Mouse (Mus musculus) ovary, adult 18-20 months (tissue): ENCODE data around the gene Elmo3.
A peak's percentile ranks its signal among the peaks of the same experiment; 100 is the strongest.

Source experiments
- DNase-seq: peaks from one replicate; pipeline ENCODE4 v3.0.0; 2022; ENCODE audit warnings: low spot score, mixed read lengths

The Elmo3 gene

GRCm38 (mm10) chr8:105330325-105330724 is 24.9 kb downstream of the Elmo3 start:
- no peak for DNase-seq

GRCm38 (mm10) chr8:105331469-105331868 is 26.1 kb downstream of the Elmo3 start:
- no peak for DNase-seq

DNA sequence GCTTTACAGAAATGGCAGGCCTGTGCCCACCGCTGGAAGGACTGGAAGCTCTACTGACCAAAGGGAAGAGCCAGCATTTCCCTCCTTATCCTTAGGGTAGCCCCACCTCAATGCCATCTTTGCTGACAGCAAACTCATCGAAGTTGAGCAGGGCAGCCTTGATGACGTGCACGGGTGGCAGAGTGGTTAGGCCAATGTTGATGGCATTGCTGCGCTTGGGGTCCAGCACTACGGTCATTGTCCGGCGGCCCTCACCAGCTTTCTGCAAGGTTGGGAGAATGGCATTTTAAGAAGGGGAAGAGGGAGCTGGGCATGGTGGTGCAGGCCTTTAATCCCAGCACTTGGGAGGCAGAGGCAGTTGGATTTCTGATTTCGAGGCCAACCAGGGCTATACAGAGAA is 26.5 kb downstream of the Elmo3 start:
- DNase-seq, result no peak

GRCm38 (mm10) chr8:105332523-105332922 is 27.1 kb downstream of the Elmo3 start:
- no peak for DNase-seq

GRCm38 (mm10) chr8:105336373-105337130 is 31.2 kb downstream of the Elmo3 start:
- DNase-seq, result no peak

- DNase-seq, result no peak
Observed at GRCm38 (mm10) chr8:105338992-105339391, 33.6 kb downstream of the Elmo3 start.

DNA sequence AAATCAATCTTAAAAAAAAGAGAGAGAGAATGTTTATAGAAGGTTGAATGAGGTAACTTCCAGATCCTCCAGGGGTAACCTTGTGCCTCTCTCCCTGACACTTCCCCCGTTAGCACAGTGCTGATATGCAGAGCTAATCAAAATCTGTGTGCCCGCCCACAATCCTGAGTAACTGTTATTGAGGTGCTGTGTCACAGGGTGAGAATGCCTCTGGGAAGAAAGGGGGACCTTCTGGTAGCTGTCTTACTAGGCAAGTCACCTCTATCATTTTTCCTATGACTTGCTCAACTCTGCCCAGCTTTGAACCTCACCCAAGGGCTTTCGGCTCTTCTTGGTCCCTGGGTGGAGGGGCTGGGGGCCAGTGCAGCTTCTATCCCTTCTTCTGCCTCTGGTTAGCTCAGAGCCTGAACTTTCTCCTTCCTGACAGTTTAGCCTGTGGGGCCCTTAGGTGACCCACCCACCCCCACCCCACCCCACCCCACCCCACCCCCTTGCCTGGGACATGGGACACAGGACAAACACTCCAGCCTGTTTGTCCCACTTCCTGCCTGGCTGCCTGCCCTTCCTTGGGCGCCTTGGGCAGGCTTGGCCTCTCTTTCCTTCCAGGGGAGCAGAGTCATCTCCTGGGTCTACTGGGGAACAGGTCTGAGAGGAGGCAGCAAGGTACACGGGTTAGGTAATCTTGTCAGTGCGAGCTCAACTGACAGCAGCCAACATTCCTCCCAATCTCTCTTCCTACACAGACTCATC is 34.7 kb downstream of the Elmo3 start:
- no peak for DNase-seq

- DNase-seq, result no peak
Observed at GRCm38 (mm10) chr8:105341399-105341798, 36.0 kb downstream of the Elmo3 start.

DNA sequence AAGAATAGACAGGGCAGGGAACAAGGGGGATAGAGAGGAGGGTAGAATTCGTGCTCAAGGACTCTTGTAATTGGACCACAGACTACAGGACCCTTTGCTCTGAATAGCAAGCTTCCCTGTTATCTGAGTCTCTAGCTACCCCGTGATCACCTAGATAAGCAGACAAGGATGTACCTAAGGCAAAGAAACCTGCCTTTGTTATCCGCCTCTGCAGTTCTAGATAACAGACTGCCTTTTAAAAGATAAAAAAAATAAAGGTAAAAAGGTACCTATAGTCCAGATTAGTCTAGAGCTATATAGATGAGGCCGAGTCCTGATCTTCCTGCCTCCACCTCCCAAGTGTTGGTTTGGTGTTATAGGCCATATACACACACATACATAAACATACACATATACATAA is 37.4 kb downstream of the Elmo3 start:
- DNase-seq, result no peak

GRCm38 (mm10) chr8:105343791-105344574 is 38.6 kb downstream of the Elmo3 start:
- DNase-seq, result no peak

GRCm38 (mm10) chr8:105345061-105345975 is 39.9 kb downstream of the Elmo3 start:
- no peak for DNase-seq

DNA sequence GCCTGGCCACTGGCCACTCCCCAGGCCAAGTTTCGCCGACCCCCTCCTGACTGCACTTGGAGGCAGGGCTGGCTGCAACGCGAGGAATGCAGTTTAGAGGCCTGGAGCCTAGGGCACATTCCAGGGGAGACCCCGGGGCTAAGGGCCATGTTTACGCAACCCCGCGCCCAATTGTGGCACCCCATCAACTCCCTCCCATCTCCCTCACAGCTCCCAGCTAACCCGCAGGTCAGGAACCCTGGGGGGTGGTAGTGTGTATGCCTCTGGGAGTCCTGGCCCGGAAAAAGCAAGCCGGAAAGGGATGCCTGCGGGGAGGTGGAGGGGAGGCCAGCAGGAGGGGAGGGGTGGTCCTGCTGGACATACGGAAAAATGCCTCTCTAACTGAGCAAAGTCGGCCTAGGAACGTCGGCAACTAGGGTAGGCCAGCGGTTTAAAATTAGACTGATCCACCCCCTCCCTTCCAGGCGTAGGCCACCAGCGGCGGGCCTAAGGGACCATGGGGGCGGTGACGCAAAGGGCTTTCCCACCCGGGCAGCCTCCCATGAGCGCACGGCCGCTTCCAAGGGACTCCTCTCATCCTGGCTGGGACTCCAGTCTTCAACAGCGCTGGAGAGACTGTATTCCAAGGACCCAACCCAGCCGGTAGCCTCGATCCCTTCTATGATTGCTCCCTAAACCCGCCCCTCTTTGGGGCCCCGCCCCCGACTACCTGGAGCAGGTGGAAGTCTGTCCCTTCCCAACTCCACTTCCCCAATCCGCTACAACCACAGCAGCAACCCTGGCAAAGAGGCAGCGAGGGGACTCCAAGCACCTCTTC is 41.4 kb downstream of the Elmo3 start:
- DNase-seq, result peak; percentile 40

DNA sequence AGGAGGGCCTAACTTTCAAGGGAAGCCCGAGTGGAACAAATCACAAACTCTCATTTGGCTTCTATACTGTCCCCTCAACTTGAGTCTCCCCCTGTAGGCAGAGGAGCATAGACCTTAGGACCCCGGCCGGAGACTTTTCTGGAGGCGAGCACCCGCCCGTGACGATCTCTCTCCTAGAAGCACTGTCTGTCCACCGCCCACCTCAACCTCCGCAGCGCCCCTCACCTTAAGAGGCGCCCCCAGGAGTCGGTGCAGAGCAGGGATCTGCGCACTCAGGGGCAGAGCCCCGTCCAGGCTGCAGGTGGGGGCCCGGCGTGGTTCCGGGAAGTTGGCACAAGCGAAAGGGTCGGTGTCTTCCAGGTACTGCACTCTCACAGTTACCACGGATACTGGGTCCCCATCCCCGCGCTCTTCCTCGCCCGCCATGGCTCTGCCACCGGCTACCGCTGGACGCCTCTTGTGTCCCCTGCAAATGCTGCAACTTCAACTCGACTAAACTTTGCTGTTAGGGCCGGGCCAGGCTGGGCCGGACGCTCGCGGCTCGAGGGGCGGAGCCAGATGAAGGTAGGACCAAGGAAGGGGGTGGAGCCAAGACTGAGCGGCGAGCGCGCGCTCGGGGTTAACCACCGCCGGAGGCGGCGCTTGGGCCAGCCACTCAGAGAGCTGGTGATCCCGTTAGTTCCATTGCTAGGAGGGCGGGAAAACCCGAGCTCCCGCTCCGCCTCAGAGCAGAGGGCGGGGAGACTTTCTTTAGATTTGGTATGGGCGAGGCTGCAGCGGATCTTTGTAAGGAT is 42.2 kb downstream of the Elmo3 start, which contains the start of gene Fhod1:
TSS of gene Fhod1 (minus strand) at position 526 of the 794 bp plus-strand sequence.
- DNase-seq, result peak; percentile 93

DNA sequence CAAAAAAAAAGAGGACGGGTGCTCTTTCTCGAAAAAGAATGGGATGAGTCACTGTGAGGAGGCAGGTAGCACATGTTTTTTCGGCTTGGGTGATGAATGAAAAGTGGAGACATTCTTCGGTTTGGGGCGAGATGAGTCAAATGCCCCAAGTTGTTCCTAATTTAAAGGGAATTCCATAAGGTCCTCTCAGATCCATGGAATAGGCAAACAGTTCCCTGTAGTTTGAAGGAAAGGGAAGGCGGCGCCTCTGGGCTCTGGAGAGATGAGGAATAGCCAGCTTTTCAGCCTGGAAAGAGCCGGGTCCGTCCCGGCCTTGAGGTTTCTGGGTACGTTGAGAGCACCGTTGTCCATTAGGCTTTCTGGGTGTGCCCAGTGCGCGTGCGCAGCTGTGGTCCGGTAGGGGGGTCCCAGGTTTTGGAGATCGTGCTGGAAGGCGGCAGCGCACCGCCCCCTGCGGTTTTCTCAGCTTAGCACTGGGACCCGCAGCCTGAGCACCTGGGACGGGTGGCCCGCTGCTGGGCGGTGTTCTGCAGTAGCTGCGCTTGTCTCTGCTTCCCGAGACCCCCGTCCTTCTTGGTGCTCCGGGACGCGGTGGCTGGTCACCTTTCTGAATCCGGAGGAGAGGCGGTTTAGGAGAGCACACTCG is 43.2 kb downstream of the Elmo3 start, which contains the start of gene Slc9a5:
TSS of gene Slc9a5 (plus strand) at position 394 of the 646 bp plus-strand sequence.
- no peak for DNase-seq

- DNase-seq, result no peak
Observed at GRCm38 (mm10) chr8:105349096-105349771, 43.8 kb downstream of the Elmo3 start.

- DNase-seq, result no peak
Observed at GRCm38 (mm10) chr8:105350186-105350585, 44.8 kb downstream of the Elmo3 start.

DNA sequence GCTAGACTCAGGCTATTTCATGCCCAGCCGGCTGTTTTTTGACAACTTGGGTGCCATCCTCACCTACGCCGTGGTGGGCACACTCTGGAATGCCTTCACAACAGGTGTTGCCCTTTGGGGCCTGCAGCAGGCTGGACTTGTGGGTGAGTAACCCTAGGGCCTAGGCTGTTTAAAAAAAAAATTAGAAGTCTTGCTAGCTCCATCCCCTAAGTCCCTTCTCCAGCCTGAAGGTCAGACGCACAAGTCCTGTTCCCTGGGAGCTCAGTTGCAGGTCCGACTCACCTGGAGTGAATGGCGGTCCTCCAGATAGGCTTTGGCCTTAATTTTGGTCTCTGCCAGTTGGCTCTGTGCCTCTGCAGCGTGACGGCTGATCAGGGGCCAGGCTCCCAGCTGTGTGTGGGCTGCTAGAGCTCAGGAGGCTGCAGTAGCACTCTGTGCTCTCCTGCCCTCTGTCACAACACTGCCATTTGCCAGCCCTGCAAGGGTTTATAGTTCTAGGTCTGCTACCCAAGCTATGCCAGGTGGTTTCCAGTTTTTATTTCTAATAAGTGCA is 48.3 kb downstream of the Elmo3 start:
- no peak for DNase-seq

GRCm38 (mm10) chr8:105354549-105354948 is 49.1 kb downstream of the Elmo3 start:
- DNase-seq, result no peak
